Mouse (Mus musculus) right cerebral cortex, adult 2 months (tissue): ENCODE measurements at regions not wholly inside any gene's neighbourhood (a gene's known extent, or its start where the extent isn't known, plus 50 kb on each side); places are given as distances from the start of the nearest gene placed in this dataset.
A peak's percentile ranks its signal among the peaks of the same experiment; 100 is the strongest.

Experiments
- DNase-seq, 2 experiments: peaks; one replicate each; pipeline ENCODE4 v3.0.0; 2021 to 2022; ENCODE audit warnings: low spot score in 2 of 2

DNA sequence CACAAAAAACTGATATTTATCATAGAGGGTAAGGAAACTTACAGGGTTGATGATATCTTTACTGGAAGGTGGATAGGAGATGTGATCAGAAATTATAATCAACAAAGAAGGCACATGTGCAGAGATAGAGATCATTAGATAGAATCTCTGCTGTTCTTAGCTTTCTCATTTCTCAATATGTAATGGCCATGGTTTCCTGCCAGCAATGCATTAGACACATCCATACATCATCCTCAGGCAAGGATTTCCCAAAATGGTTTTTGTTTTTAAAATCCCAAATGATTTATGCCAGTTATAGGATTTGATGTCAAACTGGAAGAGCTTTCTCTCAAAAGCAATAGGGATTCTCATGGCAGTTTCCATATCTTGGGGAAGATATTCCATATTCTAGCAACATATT lies 52.0 kb upstream of the C030005K15Rik start:
- DNase-seq: no peak

DNA sequence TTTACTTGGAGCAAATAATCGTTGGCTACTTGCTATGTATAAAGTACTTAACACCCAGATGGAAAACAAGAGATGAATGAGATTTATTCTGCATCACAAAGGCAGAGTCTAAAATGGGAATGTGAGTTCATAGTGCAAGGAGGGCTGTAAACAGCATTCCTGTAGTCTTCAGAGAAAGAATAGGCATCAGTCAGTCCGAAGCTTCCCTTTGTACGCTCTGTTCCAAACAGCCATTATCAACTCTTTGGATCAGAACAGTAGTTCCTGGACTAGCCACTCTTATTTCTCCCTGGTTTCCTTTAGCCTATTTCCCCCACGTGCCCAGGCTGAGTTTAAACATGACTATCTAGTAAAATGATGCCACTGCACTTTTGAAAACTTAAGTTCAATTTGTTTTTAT lies 52.8 kb upstream of the C030005K15Rik start:
- no peak for DNase-seq

DNA sequence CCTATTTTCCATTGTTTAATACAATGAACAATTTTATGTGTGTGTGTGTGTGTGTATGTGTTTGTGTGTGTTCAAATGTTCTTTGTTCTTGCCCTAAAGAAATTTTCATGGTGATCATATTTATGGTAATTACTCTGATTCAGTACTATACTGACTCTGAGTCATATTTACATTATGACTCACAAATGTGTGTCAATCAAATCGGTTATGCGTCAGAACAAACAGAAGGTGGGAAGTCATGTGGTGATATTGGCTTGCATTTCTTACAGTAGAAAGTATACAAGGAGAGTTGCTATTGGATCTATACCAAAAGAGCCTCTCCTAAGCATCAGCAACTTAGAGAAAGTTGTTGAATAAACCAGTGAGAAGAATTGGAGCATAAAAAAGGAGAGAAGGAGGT lies 67.2 kb upstream of the C030005K15Rik start:
- DNase-seq: peak in 1 of 2 experiments; percentile 11

DNA sequence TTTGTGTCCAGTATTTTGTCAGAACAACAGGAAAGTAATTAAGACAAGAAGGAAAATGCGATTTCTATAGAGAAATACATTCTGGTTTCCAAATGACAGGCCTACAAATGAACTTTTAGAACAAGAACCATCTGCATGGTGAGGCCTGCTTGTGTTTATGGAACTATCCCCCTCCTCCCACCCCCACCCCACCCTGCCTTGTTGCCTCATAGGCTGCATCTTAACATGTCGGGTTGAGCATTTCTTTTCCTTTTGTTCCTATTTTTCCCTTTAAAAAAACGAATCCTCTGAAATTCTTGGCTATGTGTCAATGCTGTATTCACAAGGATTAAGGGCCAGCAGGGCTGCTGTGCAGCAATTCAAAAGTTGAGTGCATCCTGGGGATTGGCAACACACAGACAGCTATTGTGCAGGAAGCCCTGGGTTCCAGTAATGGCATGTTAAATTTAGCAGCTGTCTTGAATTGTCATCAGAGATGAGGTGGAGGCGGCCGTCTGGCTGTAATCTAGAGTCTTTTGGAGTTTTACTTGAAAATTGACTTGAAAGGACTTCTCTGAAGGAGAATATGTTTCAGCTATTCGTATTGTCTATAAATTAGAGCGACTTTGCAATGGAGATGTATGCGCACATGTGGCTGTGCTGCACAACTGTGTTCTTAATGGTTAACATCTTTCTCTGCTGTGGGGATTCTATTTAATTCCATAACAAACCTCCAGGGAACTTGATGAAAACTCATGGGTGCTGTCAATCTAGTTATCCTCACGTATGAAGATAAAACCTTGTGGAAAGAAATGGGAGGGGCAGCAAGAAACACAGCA lies 75.1 kb upstream of the C030005K15Rik start:
- peak; percentile 29 to 41 for DNase-seq

DNA sequence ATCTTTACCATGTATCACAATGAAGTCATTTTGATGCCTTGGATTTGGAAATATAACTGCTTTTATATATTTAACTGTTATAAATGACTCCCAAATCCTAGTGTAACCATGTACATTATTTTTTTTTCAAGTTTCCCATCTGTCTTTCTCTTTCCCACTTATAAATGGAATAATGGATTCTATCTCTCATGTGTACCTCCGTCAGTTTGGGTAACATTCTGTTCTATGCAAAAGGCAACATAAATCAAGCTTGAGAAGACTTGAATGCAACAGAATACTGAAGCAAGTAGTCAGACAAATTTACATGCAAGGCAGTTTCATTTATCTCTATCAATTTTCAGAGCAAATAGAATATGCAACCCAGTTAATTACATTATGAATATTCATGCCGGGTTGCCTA lies 81.4 kb upstream of the C030005K15Rik start:
- DNase-seq: no peak

DNA sequence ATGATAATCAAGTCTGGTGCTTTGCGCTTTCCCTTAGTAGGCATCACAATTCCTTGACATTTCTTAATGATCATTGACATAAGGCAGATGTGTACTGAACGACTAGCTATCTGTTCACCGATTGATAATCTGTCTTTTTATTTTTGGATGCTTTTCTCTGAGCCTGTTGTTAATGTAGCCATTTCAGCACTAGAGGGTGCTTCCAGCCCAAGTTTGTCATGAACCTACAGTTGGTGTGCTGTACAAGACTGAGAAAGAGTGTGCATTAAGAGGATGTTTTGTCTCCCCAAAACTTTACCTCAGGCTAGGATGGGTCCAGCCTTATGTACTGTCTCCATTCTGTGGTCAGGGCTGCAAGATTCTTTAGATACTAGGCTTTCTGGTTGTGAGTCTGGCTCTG lies 116.0 kb upstream of the C030005K15Rik start:
- peak; percentile 25 to 30 for DNase-seq

DNA sequence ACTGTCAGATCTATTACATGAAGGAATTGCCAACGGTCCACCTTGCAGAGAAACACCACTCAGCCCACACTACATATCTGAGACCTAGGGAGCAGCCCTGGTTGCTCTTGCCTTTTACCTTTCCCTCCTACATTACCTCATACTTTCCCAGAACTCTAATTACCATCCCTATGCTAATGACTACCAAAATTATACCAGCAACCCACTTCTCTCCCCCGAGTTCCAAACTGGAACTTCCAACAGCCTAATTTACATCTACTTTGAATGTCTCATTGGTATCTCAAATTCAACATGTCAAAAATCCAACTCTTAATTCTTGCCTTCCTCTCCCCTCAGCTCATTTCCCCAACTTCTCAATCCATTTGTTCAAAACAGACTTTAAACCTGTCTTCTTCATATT lies 124.9 kb upstream of the C030005K15Rik start:
- no peak for DNase-seq

DNA sequence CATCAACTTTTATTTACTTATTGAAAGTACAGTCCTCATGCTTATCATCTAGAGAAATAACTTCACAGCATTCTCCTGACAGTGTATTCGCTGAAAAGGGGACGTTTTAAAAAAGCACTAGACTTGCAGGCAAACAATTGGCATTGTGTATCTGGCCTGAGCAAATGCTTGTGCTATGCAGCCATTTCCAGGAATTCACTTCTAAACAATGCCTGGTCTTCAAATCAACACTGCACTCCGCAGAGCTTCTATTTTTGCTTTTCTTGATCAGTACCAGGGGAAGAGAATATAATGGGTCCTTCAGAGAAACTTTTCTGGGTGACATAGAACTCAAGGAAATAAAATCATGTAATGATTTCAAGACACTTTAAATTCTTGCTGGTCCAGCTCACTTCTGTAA lies 150.5 kb upstream of the C030005K15Rik start:
- DNase-seq: no peak

DNA sequence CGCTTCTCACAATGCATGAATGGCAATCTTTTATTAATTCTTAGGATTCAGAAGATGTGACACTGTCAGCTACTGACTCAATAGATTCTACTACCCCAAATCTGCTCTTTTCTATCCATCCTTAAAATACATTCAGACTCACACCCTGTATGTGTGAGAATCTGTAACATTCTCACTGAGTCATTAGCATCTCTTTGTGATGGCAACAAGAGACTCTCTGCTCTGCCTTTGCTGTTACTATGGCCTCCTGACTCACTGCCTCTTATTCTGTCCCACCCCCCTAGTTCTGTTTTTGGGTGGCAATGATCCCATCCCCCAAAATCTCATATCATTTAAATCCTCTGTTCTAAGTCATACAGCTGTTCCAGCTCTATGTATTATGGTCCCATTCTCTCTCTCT lies 159.5 kb upstream of the C030005K15Rik start:
- DNase-seq: peak in 1 of 2 experiments; percentile 3

DNA sequence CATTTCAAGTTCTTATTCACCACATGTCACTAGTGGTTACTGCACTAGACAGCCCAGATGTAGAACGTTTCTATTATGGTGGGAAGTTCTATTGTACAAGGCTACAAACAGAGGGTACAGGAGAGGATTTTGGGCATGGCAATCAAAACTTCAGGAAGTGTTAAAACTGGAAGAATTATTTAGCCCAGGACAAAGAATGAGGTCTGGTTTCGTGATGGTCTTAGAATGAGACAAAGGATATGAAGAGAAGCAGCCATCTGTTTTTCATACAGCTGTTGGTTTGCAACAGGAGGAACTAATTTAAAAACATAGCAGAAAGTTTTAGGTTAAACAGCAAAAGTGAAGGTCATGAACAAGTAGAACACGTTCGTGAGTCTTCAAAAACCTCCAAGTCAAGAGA lies 179.2 kb upstream of the C030005K15Rik start:
- DNase-seq: no peak

DNA sequence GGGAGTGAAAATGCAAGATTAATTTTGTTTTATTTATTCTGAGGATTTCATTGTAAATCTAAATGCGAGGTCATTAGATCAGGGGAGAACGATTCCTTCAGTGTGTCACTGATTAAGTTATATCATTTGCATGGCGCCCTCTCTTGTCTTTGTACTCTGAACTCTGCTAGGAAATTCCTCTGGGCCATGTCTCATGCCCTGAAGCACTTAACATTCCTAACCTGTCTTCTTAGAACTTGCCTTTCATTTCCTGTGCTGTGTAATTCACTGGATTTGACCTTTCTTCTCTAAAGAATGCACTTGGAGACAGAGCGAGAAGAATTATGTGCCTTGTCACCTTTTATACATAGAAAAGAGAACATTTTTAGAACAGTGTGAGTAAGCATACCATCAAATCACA lies 199.0 kb upstream of the C030005K15Rik start:
- no peak for DNase-seq

DNA sequence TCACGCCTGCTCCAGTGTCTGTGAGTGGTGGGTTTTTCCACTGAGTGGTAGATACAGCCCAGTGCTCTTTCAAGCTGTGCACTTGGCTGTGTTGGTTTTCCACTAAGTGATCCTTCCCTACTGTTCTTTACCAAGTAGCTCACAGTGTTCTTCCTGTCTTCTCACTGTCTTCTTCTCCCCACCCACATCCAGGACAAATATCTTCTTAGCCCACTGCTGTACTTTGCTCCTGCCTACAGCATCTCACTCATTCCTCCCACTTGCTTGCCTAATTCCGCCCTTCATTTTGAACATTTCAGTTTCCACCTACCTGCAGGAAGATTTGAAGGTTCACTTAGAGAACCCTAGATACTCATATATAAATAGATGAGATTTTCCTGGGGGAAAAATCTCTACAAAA lies 213.8 kb upstream of the C030005K15Rik start:
- peak; percentile 36 to 40 for DNase-seq

DNA sequence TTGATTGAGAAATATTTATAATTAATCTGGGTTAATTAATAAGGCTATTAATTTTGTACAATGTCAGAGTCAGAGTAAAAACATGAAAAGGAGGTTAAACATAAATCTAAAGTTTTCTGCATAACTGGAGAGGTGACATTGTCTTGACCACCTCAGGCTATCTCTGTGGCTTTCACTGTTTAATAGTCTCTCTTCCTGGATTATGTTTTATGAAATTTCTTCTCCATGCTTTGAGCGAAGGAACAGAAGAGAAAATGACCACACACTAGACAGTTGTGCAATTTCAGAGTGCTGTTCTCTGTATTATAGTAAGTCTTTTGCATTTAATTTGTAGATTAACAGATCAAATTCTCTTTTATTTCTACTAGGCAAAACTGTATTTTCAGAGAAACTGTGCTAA lies 239.3 kb upstream of the C030005K15Rik start:
- DNase-seq: no peak

DNA sequence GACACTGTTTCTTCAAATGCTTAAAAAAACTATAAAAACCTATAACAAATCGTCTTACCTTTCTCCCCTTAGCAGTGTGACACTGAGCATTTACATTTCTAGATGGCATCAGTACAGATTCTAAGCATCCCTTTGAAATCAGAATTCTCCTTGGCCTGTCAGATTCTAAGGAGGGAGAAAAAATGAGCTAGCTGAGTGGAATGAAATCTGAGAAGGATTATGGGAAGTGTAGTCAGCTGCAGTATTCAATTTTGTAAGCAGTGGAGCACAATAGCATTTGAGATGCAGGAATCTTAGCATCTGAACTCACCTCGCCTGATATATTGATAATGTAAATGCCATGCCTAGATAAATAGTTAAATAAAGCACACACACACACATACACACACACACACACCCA lies 240.4 kb upstream of the C030005K15Rik start:
- no peak for DNase-seq

DNA sequence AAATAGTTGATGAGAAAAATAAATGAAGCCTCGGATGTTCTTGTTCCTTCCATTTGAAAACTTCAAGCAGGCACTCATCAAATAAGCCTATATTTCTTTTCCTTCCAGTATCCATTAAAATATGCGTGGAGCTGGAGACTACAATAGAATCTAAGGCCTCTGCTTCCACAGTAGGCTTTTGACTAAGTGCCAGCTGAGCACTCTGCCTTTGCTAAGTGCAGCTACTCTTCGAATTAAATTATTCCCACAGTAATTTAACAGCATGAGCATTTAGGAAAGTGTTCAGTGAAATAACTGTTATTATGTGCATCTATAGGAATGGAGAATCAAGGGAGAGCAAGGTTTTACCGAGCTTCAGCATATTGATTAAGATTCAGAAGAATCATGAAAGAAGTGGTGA lies 280.5 kb upstream of the C030005K15Rik start:
- DNase-seq: peak; percentile 8 to 20

DNA sequence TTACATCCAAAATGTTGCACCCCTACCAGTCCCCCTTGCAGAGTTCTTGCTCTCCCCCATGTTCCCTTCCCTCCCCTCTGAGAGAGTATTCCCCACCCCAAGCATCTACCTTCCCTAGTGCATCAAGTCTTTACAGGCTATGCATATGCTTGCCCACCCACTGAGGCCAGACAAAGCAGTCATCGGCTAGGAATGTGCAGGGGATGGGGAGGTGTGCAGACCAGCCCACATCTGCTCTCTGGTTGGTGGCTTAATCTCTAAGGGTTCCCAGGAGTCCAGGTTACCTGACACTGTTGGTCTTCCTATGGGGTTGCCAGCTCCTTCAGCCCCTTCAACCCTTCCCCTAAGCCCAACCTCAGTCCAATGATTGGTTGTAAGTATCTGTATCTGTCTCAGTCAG lies 281.8 kb upstream of the C030005K15Rik start:
- no peak for DNase-seq

DNA sequence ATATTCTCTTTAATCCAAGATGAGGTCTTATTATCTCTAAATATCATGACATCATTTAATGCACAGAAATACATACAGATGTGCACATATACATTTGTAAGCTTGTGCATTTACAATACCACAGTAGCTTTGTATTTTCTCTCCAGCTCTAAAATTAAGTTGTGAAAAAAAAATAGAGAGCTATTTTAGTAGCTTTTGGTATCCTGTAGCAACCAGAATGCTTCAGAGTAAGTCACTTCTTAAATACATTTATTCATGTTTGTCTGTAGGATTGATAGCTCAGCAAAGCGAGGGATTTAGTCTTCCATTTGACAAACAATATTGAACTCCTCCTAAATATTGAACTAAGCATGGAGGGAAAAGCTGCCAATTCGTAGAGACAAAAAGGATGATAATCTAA lies 286.4 kb upstream of the C030005K15Rik start:
- no peak for DNase-seq

DNA sequence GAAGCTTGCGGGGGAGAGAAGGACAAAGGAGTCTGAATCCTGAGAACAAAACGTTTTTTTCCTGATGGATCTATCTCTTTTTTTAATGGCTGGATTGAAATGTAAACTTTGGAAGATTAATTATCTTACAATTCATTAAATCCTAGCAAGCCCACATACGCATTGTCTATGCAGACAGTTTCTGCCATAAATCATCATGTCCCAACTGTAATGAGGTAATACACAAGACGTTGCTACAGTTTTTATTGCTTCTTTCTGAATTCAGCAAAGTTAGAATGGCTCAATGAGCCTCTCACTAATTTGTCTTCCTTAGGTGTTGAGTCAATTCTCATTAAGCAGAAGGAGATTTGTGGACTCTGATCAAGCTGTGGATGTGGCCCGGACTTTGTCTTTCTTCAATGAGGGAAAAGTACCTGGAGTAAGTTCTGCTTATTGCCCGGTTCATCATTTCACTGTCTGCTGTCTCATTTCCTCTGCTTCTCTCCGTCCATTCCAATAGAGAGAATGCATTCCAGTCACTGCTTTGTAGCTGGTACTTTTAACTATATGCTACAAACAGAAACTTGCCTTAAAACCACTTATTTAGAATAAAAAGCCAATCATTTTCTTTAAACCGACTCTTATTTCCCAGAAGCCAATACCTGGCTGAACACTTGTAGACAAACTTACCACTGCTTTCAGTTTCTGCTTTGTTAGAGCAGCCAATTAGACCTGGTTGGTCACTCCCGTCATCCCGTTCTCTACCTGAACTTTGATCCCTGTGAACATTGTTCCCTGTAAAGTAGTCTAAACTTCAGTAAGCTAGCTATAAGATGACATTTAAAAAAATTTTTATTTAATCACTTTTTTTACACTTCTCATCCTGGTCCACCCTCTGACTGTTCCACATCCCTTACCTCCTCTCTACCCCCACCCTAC lies 288.7 kb upstream of the C030005K15Rik start:
- DNase-seq: no peak

DNA sequence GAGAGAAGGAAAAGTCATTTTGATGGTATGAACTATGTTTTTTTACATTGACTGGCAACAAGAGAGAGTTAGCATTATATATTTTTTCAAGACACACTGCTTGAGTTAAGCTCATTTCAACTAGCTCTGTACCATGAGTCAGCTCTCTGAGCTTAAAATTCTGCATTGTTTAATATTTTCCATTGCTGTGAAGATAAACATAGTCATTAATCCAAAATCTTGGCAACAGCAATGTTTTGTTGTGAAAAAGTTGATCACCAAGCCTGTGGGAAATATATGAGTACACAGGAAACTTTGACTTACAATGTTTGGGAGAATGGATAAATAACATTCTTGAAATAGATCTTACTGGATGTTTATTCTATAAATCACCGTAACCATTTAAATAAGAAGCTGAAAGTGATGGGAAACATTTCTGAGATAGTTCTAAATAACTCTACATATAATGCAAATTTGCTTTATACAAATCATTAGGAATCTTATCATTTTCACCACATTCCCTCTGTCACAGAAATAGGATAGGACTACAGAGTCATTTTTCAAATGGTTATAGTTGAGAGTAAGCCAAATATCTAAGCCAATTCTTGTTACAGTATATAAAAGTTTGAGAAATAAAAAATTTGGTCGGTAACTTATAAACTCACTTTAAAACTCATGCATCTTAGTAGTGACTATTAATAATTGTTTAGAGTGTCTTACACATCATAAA lies 290.2 kb upstream of the C030005K15Rik start:
- DNase-seq: no peak

DNA sequence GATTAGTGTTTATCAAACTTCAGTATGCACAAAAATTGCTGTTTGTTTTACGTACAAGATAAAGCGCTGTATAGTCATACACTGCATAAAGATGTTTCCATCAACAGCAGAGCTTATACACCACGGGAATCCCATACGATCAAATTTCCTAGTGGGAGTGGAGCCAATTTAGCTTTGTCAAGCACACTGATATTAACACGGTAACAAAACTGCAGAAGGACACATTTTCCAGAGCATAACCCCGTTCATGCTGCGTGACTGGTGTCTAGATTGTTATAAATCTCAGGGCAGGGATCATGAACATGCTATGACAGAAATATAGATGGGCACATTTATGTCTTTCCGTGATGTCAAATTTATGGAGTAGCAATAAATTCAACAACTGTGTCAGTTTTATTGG lies 302.6 kb upstream of the C030005K15Rik start:
- no peak for DNase-seq

DNA sequence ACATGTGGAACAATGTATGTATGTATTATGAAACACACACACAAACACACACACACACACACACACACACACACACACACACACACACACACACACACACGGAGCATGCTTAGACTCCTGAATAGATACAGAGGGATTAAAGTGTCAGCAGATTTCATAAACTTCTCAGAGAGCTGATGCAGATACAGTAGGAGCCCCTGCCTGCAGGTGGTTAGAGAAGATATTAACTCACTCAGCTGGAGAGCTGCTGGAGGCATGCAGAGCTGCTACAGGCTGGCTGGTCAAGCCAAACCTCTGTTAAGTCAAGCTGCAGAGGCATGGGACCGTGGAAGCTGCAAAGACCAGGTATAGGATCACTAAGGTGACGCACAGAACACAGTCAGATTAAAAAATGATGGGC lies 303.1 kb upstream of the C030005K15Rik start:
- DNase-seq: no peak

DNA sequence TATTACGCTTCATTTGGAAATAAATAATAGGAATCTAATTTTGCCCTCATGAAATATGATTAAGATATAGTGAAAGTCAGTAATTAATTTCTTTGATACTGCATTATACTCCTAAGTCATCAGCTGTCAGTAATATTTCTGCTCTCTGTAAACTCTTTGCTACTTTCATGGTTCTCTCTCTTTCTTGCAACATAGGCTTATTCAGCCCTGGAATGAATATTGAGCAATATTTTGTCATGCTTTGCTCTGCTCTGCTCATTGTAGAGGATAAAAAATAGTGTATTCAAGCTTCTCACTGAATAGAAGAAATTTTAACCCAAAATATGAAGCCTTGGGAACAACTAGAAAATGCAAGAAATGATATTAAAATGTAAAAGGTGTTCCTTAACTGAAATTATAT lies 306.1 kb upstream of the C030005K15Rik start:
- no peak for DNase-seq
